Mouse (Mus musculus) liver, embryonic 16.5 days (tissue): ENCODE measurements around the gene Cers1. TPM values are rescaled to one million over a fixed set of nuclear protein-coding genes. Genes with fewer than 3 reads are reported as not detected.

ENCODE experiments used
- ATAC-seq: fragments of 200-750 bp; cut with Nextera tagmentation; 2 replicates; pipeline ENCODE4 v1.8.0; 2017; ENCODE audit warnings: low read depth, mild to moderate bottlenecking, moderate number of reproducible peaks, moderate library complexity
- H3K27ac ChIP-seq: fragments of 300-500 bp; sonication (generic); 2 replicates; pipeline ENCODE4 v1.5.1; 2014; ENCODE audit warnings: mild to moderate bottlenecking, low read length
- H3K27me3 ChIP-seq: fragments of 300-500 bp; sonication (generic); 2 replicates; pipeline ENCODE4 v1.6.1; 2014; ENCODE audit warnings: low read depth, low read length, mixed read lengths; ENCODE audit not compliant: control insufficient read depth, insufficient read depth
- H3K36me3 ChIP-seq: fragments of 300-500 bp; sonication (generic); 2 replicates; pipeline ENCODE4 v1.6.1; 2014; ENCODE audit warnings: mild to moderate bottlenecking; ENCODE audit not compliant: control insufficient read depth, insufficient read depth
- H3K4me1 ChIP-seq: fragments of 300-500 bp; sonication (generic); 2 replicates; pipeline ENCODE4 v1.6.1; 2014; ENCODE audit warnings: low read depth, low read length, mixed read lengths; ENCODE audit not compliant: control insufficient read depth
- H3K4me2 ChIP-seq: fragments of 300-500 bp; sonication (generic); 2 replicates; pipeline ENCODE4 v1.6.1; 2014; ENCODE audit warnings: low read depth, low read length, mixed read lengths
- H3K4me3 ChIP-seq: fragments of 300-500 bp; sonication (generic); 2 replicates; pipeline ENCODE4 v1.5.1; 2014; ENCODE audit warnings: low read depth, mild to moderate bottlenecking, low read length
- H3K9ac ChIP-seq: fragments of 300-500 bp; sonication (generic); 2 replicates; pipeline ENCODE4 v1.6.1; 2014; ENCODE audit warnings: low read depth, low read length
- H3K9me3 ChIP-seq: fragments of 300-500 bp; sonication (generic); replicated peaks from 2 replicates; pipeline ENCODE4 v1.6.1; 2016; ENCODE audit warnings: low read length; ENCODE audit not compliant: control insufficient read depth
- WGBS: fragments of 180-500 bp; shearing (Covaris S2); extraction: QIAGEN DNeasy Blood & Tissue Kit; methylation state at CpG from one replicate; pipeline ENCODE4 v1.1.7; 2014; ENCODE audit not compliant: insufficient replicate concordance; 5-methylcytosine and 5-hydroxymethylcytosine counted together
- polyA plus RNA-seq: library from polyadenylated mRNA; unstranded; fragments of >200 nt; fragmentation: Nextera tagmentation; extraction: Ambion mirVana; gene quantifications from 2 replicates; pipeline ENCODE4 v1.2.1, GENCODE M21; 2015

The Cers1 gene
- polyA plus RNA-seq, 1 experiment from 2014 or later: 0.24 TPM

DNA sequence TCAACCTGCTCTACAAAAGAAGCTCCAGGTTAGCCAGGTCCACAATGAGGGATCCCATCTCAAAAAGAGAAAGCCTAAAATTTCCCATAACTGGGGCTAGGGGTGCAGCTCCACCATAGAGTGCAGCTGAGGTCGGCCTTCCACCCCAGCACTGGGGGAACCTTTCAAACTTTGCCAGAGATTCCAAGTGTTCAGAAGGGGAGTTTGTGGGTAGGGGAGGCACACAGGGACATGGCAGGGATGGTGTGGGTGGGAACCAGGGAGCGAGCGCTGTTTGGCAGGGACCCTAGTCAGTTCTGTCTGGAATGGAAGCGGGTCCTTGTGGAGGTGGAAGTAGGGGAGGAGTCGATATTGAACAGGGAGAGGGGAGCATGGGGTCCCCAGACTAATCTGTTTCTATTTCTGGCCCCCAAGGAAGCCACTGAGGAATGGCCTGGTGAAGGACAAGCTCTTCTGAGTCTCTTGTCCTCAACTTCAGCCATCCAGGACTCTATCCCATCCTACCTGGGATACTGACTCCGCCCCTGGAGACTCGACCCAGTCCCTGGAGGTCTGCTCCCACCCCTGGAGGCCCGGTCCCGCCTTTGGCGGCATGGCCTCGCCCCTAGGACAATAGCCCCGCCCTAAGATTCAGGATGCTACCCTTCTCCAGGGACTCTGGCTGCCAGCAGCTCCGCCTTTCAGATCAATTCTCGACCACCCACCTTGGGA lies 13.7 kb downstream of the Cers1 start, which contains the start of gene Gdf1:
Gene Gdf1, plus strand, starts transcription at position 694 of the 711 bp plus-strand sequence.
- Histone ChIP-seq H3K4me2 (no peak within 1 kb of the TSS), H3K9me3 (no peaks in the 10 kb centered on the region), H3K27me3 (no peaks in the 10 kb centered on the region), H3K27ac (peak within 1 kb of the TSS; percentile 83), H3K36me3 (peaks cover 35% of the 10 kb centered on the region), H3K4me1 (peaks cover 25% of the 10 kb centered on the region), H3K4me3 (no peak within 1 kb of the TSS), H3K9ac (no peak within 1 kb of the TSS)
- ATAC-seq: no peak
- WGBS: 40% methylated on average over 14 of the region's 14 CpGs

GRCm38 (mm10) chr8:70329835-70330740 lies 14.5 kb downstream of the Cers1 start:
- WGBS: 13% methylated on average over 45 of the region's 45 CpGs
- Histone ChIP-seq H3K4me2 (no peak overlapping the region), H3K4me1 (peaks cover 25% of the 10 kb centered on the region), H3K27me3 (no peaks in the 10 kb centered on the region), H3K9ac (no peak overlapping the region), H3K4me3 (no peak overlapping the region), H3K9me3 (no peaks in the 10 kb centered on the region), H3K36me3 (peaks cover 43% of the 10 kb centered on the region), H3K27ac (no peak overlapping the region)
- no peak for ATAC-seq

DNA sequence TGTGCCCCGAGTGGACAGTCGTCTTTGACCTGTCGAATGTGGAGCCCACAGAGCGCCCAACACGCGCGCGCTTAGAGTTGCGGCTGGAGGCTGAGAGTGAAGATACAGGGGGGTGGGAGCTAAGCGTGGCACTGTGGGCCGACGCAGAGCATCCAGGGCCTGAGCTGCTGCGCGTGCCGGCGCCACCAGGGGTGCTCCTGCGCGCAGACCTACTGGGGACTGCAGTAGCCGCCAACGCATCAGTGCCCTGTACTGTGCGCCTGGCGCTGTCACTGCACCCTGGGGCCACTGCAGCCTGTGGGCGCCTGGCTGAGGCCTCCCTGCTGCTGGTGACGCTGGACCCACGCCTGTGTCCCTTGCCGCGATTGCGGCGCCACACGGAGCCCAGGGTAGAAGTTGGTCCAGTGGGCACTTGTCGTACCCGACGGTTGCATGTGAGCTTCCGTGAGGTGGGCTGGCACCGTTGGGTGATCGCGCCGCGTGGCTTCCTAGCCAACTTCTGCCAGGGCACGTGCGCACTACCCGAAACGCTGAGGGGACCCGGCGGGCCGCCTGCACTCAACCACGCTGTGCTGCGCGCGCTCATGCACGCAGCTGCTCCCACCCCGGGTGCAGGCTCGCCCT lies 15.3 kb downstream of the Cers1 start:
- H3K36me3 ChIP-seq: peaks cover 51% of the 10 kb centered on the region
- no peak overlapping the region for H3K4me2 ChIP-seq
- no peak overlapping the region for H3K4me3 ChIP-seq
- H3K27me3 ChIP-seq: no peaks in the 10 kb centered on the region
- H3K4me1 ChIP-seq: peaks cover 25% of the 10 kb centered on the region
- WGBS: 54% methylated on average over 53 of the region's 53 CpGs
- no peak overlapping the region for H3K9ac ChIP-seq
- ATAC-seq: peak; percentile 43; the same call in 1 of the 2 replicates
- no peak overlapping the region for H3K27ac ChIP-seq
- H3K9me3 ChIP-seq: no peaks in the 10 kb centered on the region

DNA sequence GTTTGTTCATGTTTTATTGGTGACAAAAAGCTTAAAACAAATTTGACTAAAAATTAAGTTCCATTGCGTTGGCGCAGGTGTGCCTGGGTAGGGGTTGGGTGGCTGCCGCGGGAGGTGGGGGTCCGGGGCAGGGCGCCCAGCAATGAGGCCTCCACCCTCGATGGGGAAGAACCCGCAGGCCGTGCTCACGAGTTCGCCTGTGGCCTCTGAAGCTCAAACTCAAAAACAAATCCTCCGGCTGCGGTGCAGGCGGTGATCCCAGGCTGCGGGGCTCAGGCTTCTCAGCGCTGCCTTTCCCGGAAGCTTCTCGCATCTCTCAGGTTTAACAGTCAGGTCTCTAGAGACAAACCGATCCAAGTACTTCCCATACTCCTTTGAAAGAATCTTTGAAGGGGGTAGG lies 16.0 kb downstream of the Cers1 start:
- Histone ChIP-seq H3K9ac (no peak overlapping the region), H3K4me2 (no peak overlapping the region), H3K4me1 (peaks cover 25% of the 10 kb centered on the region), H3K27ac (no peak overlapping the region), H3K9me3 (no peaks in the 10 kb centered on the region), H3K4me3 (no peak overlapping the region), H3K36me3 (peaks cover 58% of the 10 kb centered on the region), H3K27me3 (no peaks in the 10 kb centered on the region)
- no peak for ATAC-seq
- 91% methylated on average over 19 of the region's 19 CpGs for WGBS

GRCm38 (mm10) chr8:70332070-70332877 lies 16.7 kb downstream of the Cers1 start:
- WGBS: 58% methylated on average over 40 of the region's 41 CpGs
- Histone ChIP-seq H3K36me3 (peaks cover 65% of the 10 kb centered on the region), H3K9ac (no peak overlapping the region), H3K9me3 (no peaks in the 10 kb centered on the region), H3K4me2 (no peak overlapping the region), H3K27me3 (no peaks in the 10 kb centered on the region), H3K4me3 (no peak overlapping the region), H3K4me1 (peaks cover 25% of the 10 kb centered on the region), H3K27ac (no peak overlapping the region)
- peak; percentile 37; the same call in 1 of the 2 replicates for ATAC-seq

- ATAC-seq: no peak
- Histone ChIP-seq H3K9me3 (no peaks in the 10 kb centered on the region), H3K27ac (no peak overlapping the region), H3K27me3 (no peaks in the 10 kb centered on the region), H3K36me3 (peaks cover 71% of the 10 kb centered on the region), H3K9ac (no peak overlapping the region), H3K4me3 (no peak overlapping the region), H3K4me2 (no peak overlapping the region), H3K4me1 (peaks cover 22% of the 10 kb centered on the region)
- 86% methylated on average over 6 of the region's 6 CpGs for WGBS
Measured at GRCm38 (mm10) chr8:70332878-70333202, 17.3 kb downstream of the Cers1 start.

GRCm38 (mm10) chr8:70338931-70339330 lies 23.4 kb downstream of the Cers1 start:
- H3K4me3 ChIP-seq: no peak overlapping the region
- no peaks in the 10 kb centered on the region for H3K4me1 ChIP-seq
- no peak for ATAC-seq
- H3K9ac ChIP-seq: no peak overlapping the region
- H3K4me2 ChIP-seq: no peak overlapping the region
- no peaks in the 10 kb centered on the region for H3K9me3 ChIP-seq
- 81% methylated on average over 7 of the region's 7 CpGs for WGBS
- peaks cover 98% of the 10 kb centered on the region for H3K36me3 ChIP-seq
- no peaks in the 10 kb centered on the region for H3K27me3 ChIP-seq
- H3K27ac ChIP-seq: no peak overlapping the region

DNA sequence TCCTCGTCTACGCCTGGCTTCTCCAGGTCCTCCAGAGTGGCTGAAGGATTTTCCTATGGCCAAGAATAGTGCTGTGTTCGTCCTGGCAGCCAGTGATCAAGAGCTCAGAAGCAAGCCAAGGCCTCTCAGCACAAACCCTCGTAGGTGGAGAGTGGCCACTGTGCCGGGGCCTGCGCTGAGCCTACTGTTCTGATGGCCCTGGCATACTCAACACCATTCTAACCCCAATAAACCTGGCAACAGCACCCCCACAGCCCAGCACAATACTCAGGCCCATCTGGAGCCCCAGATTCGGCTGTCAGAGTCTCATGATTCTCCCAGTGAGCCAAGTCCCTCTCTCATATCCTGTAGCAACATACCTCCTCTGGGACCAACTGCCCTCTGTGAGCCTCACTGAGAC lies 25.1 kb downstream of the Cers1 start:
- Histone ChIP-seq H3K4me2 (no peak overlapping the region), H3K27ac (no peak overlapping the region), H3K4me1 (peaks cover 14% of the 10 kb centered on the region), H3K4me3 (no peak overlapping the region), H3K9ac (no peak overlapping the region), H3K9me3 (no peaks in the 10 kb centered on the region), H3K36me3 (peaks cover 87% of the 10 kb centered on the region), H3K27me3 (no peaks in the 10 kb centered on the region)
- WGBS: 91% methylated on average over 7 of the region's 7 CpGs
- ATAC-seq: no peak
